Mouse (Mus musculus): ENCODE measurements around the gene Cenpf. TPM values are rescaled to one million over a fixed set of nuclear protein-coding genes. Genes with fewer than 3 reads are reported as not detected.

Cenpf gene
- polyA plus RNA-seq, 1 experiment = 169 TPM

- H3K27ac ChIP-seq (ENCODE audit: insufficient read depth, low read length) = no peak overlapping the region
- no peaks in the 10 kb centered on the region for H3K27me3 ChIP-seq (ENCODE audit: control insufficient read depth, insufficient read depth, low read length, poor library complexity, severe bottlenecking)
- no peak for TF ChIP-seq CTCF (IDR thresholded peaks at IDR 0.05; ENCODE audit: low read depth, low read length)
- no peaks in the 10 kb centered on the region for H3K4me1 ChIP-seq (ENCODE audit: control insufficient read depth, insufficient read depth, low read length)
- no peaks in the 10 kb centered on the region for H3K9me3 ChIP-seq (replicated peaks; ENCODE audit: control insufficient read depth, insufficient read depth, low read length, poor library complexity, severe bottlenecking)
- H3K36me3 ChIP-seq (ENCODE audit: control insufficient read depth, insufficient read depth, low read length, poor library complexity, severe bottlenecking) = peaks cover 83% of the 10 kb centered on the region
- no peak overlapping the region for H3K4me3 ChIP-seq (ENCODE audit: low read depth, low read length)
- no peak overlapping the region for H3K9ac ChIP-seq (ENCODE audit: low read depth, poor library complexity, severe bottlenecking)
Observed at GRCm38 (mm10) chr1:189675953-189676352, 11.9 kb downstream of the Cenpf start.

- Histone ChIP-seq H3K4me3 (ENCODE audit: low read depth, low read length) (no peak overlapping the region), H3K27ac (ENCODE audit: insufficient read depth, low read length) (no peak overlapping the region), H3K36me3 (ENCODE audit: control insufficient read depth, insufficient read depth, low read length, poor library complexity, severe bottlenecking) (peaks cover 81% of the 10 kb centered on the region), H3K4me1 (ENCODE audit: control insufficient read depth, insufficient read depth, low read length) (no peaks in the 10 kb centered on the region), H3K27me3 (ENCODE audit: control insufficient read depth, insufficient read depth, low read length, poor library complexity, severe bottlenecking) (no peaks in the 10 kb centered on the region), H3K9ac (ENCODE audit: low read depth, poor library complexity, severe bottlenecking) (no peak overlapping the region), H3K9me3 (replicated peaks; ENCODE audit: control insufficient read depth, insufficient read depth, low read length, poor library complexity, severe bottlenecking) (no peaks in the 10 kb centered on the region)
- TF ChIP-seq POLR2A (IDR thresholded peaks at IDR 0.05; ENCODE audit: insufficient read depth, low read length) = no peak
- TF ChIP-seq EP300 (IDR thresholded peaks at IDR 0.05; ENCODE audit: insufficient read depth, low read depth, low read length) = no peak
- TF ChIP-seq CTCF (IDR thresholded peaks at IDR 0.05; ENCODE audit: low read depth, low read length) = no peak
Observed at GRCm38 (mm10) chr1:189675421-189675820, 12.5 kb downstream of the Cenpf start.

- Histone ChIP-seq H3K9me3 (replicated peaks; ENCODE audit: control insufficient read depth, insufficient read depth, low read length, poor library complexity, severe bottlenecking) (no peaks in the 10 kb centered on the region), H3K36me3 (ENCODE audit: control insufficient read depth, insufficient read depth, low read length, poor library complexity, severe bottlenecking) (peaks cover 52% of the 10 kb centered on the region)
- no peak for TF ChIP-seq POLR2A (IDR thresholded peaks at IDR 0.05; ENCODE audit: insufficient read depth, low read length)
- no peak for TF ChIP-seq EP300 (IDR thresholded peaks at IDR 0.05; ENCODE audit: insufficient read depth, low read depth, low read length)
- TF ChIP-seq CTCF (IDR thresholded peaks at IDR 0.05; ENCODE audit: low read depth, low read length) = no peak
Observed at GRCm38 (mm10) chr1:189665966-189666365, 21.9 kb downstream of the Cenpf start.

GRCm38 (mm10) chr1:189664873-189665144, 23.1 kb downstream of the Cenpf start:
- TF ChIP-seq CTCF (IDR thresholded peaks at IDR 0.05; ENCODE audit: low read depth, low read length) (no peak), POLR2A (IDR thresholded peaks at IDR 0.05; ENCODE audit: insufficient read depth, low read length) (no peak), EP300 (IDR thresholded peaks at IDR 0.05; ENCODE audit: insufficient read depth, low read depth, low read length) (no peak)
- Histone ChIP-seq H3K9ac (ENCODE audit: low read depth, poor library complexity, severe bottlenecking) (no peak overlapping the region), H3K36me3 (ENCODE audit: control insufficient read depth, insufficient read depth, low read length, poor library complexity, severe bottlenecking) (peaks cover 52% of the 10 kb centered on the region), H3K4me3 (ENCODE audit: low read depth, low read length) (no peak overlapping the region), H3K27ac (ENCODE audit: insufficient read depth, low read length) (no peak overlapping the region), H3K4me1 (ENCODE audit: control insufficient read depth, insufficient read depth, low read length) (peaks cover 1% of the 10 kb centered on the region), H3K9me3 (replicated peaks; ENCODE audit: control insufficient read depth, insufficient read depth, low read length, poor library complexity, severe bottlenecking) (no peaks in the 10 kb centered on the region), H3K27me3 (ENCODE audit: control insufficient read depth, insufficient read depth, low read length, poor library complexity, severe bottlenecking) (no peaks in the 10 kb centered on the region)

More at GRCm38 (mm10) chr1:189665966-189666365, 21.9 kb downstream of the Cenpf start:
- Histone ChIP-seq H3K27ac (ENCODE audit: insufficient read depth, low read length) (no peak overlapping the region), H3K9ac (ENCODE audit: low read depth, poor library complexity, severe bottlenecking) (no peak overlapping the region), H3K27me3 (ENCODE audit: control insufficient read depth, insufficient read depth, low read length, poor library complexity, severe bottlenecking) (no peaks in the 10 kb centered on the region), H3K4me3 (ENCODE audit: low read depth, low read length) (no peak overlapping the region), H3K4me1 (ENCODE audit: control insufficient read depth, insufficient read depth, low read length) (peaks cover 1% of the 10 kb centered on the region)

- Histone ChIP-seq H3K27me3 (ENCODE audit: control insufficient read depth, insufficient read depth, low read length, poor library complexity, severe bottlenecking) (no peaks in the 10 kb centered on the region), H3K9ac (ENCODE audit: low read depth, poor library complexity, severe bottlenecking) (no peak overlapping the region), H3K27ac (ENCODE audit: insufficient read depth, low read length) (no peak overlapping the region), H3K4me3 (ENCODE audit: low read depth, low read length) (no peak overlapping the region), H3K9me3 (replicated peaks; ENCODE audit: control insufficient read depth, insufficient read depth, low read length, poor library complexity, severe bottlenecking) (no peaks in the 10 kb centered on the region), H3K4me1 (ENCODE audit: control insufficient read depth, insufficient read depth, low read length) (peaks cover 1% of the 10 kb centered on the region), H3K36me3 (ENCODE audit: control insufficient read depth, insufficient read depth, low read length, poor library complexity, severe bottlenecking) (peaks cover 52% of the 10 kb centered on the region)
- no peak for TF ChIP-seq CTCF (IDR thresholded peaks at IDR 0.05; ENCODE audit: low read depth, low read length)
Observed at GRCm38 (mm10) chr1:189664061-189664872, 23.6 kb downstream of the Cenpf start.

GRCm38 (mm10) chr1:189663437-189663836, 24.4 kb downstream of the Cenpf start:
- H3K4me3 ChIP-seq (ENCODE audit: low read depth, low read length) = no peak overlapping the region
- H3K9me3 ChIP-seq (replicated peaks; ENCODE audit: control insufficient read depth, insufficient read depth, low read length, poor library complexity, severe bottlenecking) = no peaks in the 10 kb centered on the region
- TF ChIP-seq POLR2A (IDR thresholded peaks at IDR 0.05; ENCODE audit: insufficient read depth, low read length) (no peak), EP300 (IDR thresholded peaks at IDR 0.05; ENCODE audit: insufficient read depth, low read depth, low read length) (no peak), CTCF (IDR thresholded peaks at IDR 0.05; ENCODE audit: low read depth, low read length) (no peak)
- peaks cover 57% of the 10 kb centered on the region for H3K36me3 ChIP-seq (ENCODE audit: control insufficient read depth, insufficient read depth, low read length, poor library complexity, severe bottlenecking)
- peaks cover 1% of the 10 kb centered on the region for H3K4me1 ChIP-seq (ENCODE audit: control insufficient read depth, insufficient read depth, low read length)
- no peaks in the 10 kb centered on the region for H3K27me3 ChIP-seq (ENCODE audit: control insufficient read depth, insufficient read depth, low read length, poor library complexity, severe bottlenecking)
- no peak overlapping the region for H3K27ac ChIP-seq (ENCODE audit: insufficient read depth, low read length)
- H3K9ac ChIP-seq (ENCODE audit: low read depth, poor library complexity, severe bottlenecking) = no peak overlapping the region

All from ES-Bruce4 (cell line).